Mouse (Mus musculus) cerebellum, postnatal 14 days (tissue): ENCODE results near the gene Nceh1.

Experiments
- DNase-seq, 2 experiments: peaks; one replicate each; pipeline ENCODE4 v3.0.0; 2021; ENCODE audit warnings: mixed read lengths in 2 of 2

Gene Nceh1

GRCm38 (mm10) chr3:27191856-27192255 is 9.1 kb downstream of the Nceh1 start:
- no peak for DNase-seq

GRCm38 (mm10) chr3:27193844-27194317 is 11.1 kb downstream of the Nceh1 start:
- no peak for DNase-seq

- DNase-seq = no peak
Measured at GRCm38 (mm10) chr3:27195153-27195552, 12.4 kb downstream of the Nceh1 start.

- no peak for DNase-seq
Measured at GRCm38 (mm10) chr3:27195573-27196227, 12.9 kb downstream of the Nceh1 start.

- DNase-seq = no peak
Measured at GRCm38 (mm10) chr3:27196529-27196928, 13.8 kb downstream of the Nceh1 start.

- no peak for DNase-seq
Measured at GRCm38 (mm10) chr3:27197816-27198215, 15.1 kb downstream of the Nceh1 start.

- DNase-seq = no peak
Measured at GRCm38 (mm10) chr3:27199120-27199519, 16.4 kb downstream of the Nceh1 start.

- DNase-seq = no peak
Measured at GRCm38 (mm10) chr3:27201728-27202411, 19.1 kb downstream of the Nceh1 start.

- DNase-seq = no peak
Measured at GRCm38 (mm10) chr3:27205068-27205467, 22.3 kb downstream of the Nceh1 start.

GRCm38 (mm10) chr3:27205514-27206220 is 22.9 kb downstream of the Nceh1 start:
- DNase-seq = no peak

GRCm38 (mm10) chr3:27206221-27206560 is 23.4 kb downstream of the Nceh1 start:
- DNase-seq = no peak

- no peak for DNase-seq
Measured at GRCm38 (mm10) chr3:27206577-27206976, 23.8 kb downstream of the Nceh1 start.

- DNase-seq = no peak
Measured at GRCm38 (mm10) chr3:27209707-27210106, 26.9 kb downstream of the Nceh1 start.

GRCm38 (mm10) chr3:27210271-27210670 is 27.5 kb downstream of the Nceh1 start:
- DNase-seq = no peak

- DNase-seq = no peak
Measured at GRCm38 (mm10) chr3:27214016-27214816, 31.5 kb downstream of the Nceh1 start.

- no peak for DNase-seq
Measured at GRCm38 (mm10) chr3:27217331-27217730, 34.6 kb downstream of the Nceh1 start.

GRCm38 (mm10) chr3:27218604-27219003 is 35.8 kb downstream of the Nceh1 start:
- DNase-seq = no peak

- DNase-seq = no peak
Measured at GRCm38 (mm10) chr3:27222052-27222451, 39.3 kb downstream of the Nceh1 start.

GRCm38 (mm10) chr3:27222488-27222887 is 39.7 kb downstream of the Nceh1 start:
- DNase-seq = no peak

- no peak for DNase-seq
Measured at GRCm38 (mm10) chr3:27227629-27228453, 45.1 kb downstream of the Nceh1 start.

GRCm38 (mm10) chr3:27228530-27229309 is 46.0 kb downstream of the Nceh1 start:
- DNase-seq = no peak
